Mouse (Mus musculus) limb, embryonic 10.5 days (tissue): Measurements from ENCODE around the gene Trib2. TPM values are rescaled to one million over a fixed set of nuclear protein-coding genes. Genes with fewer than 3 reads are reported as not detected.

Source experiments
- DNase-seq: peaks from one replicate; pipeline ENCODE4 v3.0.0-alpha.2; 2017; ENCODE audit warnings: low spot score
- H3K27ac ChIP-seq: fragments of 300-500 bp; sonication (generic); 2 replicates; pipeline ENCODE4 v1.5.1; 2016; ENCODE audit warnings: mild to moderate bottlenecking
- H3K27me3 ChIP-seq: fragments of 300-500 bp; sonication (generic); 2 replicates; pipeline ENCODE4 v1.6.1; 2016; ENCODE audit warnings: low read depth, mild to moderate bottlenecking; ENCODE audit not compliant: poor library complexity, severe bottlenecking
- H3K36me3 ChIP-seq: fragments of 300-500 bp; sonication (generic); 2 replicates; pipeline ENCODE4 v1.6.1; 2016; ENCODE audit warnings: mild to moderate bottlenecking, moderate library complexity
- H3K4me1 ChIP-seq: fragments of 300-500 bp; sonication (generic); 2 replicates; pipeline ENCODE4 v1.6.1; 2016
- H3K4me3 ChIP-seq: fragments of 300-500 bp; sonication (generic); 2 replicates; pipeline ENCODE4 v1.5.1; 2016; ENCODE audit warnings: mild to moderate bottlenecking, moderate library complexity
- H3K9me3 ChIP-seq: fragments of 300-500 bp; sonication (generic); replicated peaks from 2 replicates; pipeline ENCODE4 v1.6.1; 2016; ENCODE audit warnings: mild to moderate bottlenecking
- WGBS: fragments of 180-500 bp; shearing (Covaris S2); methylation state at CpG from one replicate; pipeline ENCODE4 v1.1.7; 2016; 5-methylcytosine and 5-hydroxymethylcytosine counted together
- polyA plus RNA-seq: library from polyadenylated mRNA; unstranded; fragments of >200 nt; fragmentation: Nextera tagmentation; extraction: Ambion mirVana; gene quantifications from 2 replicates; pipeline ENCODE4 v1.2.1, GENCODE M21; 2016

The Trib2 gene
- 20.8 and 32.7 TPM in 2 replicates for polyA plus RNA-seq

DNA sequence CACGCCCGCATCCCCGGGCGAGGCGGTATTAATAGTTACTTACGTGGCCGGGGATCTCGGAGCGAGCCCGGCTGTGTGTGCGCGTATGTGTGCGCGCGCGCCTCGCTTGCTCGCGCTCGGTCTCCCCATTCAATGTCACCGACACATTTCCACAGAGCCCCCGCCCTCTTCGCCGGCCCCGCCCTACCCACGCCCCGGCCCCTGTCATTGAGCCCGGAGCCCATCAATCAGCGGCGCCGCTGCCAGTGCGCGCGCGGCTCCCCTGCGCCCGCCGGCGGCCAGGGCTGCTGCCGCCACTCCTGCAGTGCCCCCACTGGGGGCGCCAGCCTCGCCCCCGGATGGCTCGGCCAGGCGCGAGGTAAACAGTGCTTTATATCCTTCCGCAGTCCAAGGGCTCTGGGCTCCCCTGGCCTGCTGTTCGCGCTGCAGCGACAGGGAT is at the start of gene Trib2:
Trib2 (minus strand) TSS at position 183 of the 439 bp plus-strand sequence.
- no peaks in the 10 kb centered on the region for H3K27me3 ChIP-seq
- H3K4me3 ChIP-seq = peak within 1 kb of the TSS; percentile 81
- no peaks in the 10 kb centered on the region for H3K9me3 ChIP-seq
- H3K4me1 ChIP-seq = peaks cover 25% of the 10 kb centered on the region
- no peaks in the 10 kb centered on the region for H3K36me3 ChIP-seq
- peak within 1 kb of the TSS; percentile 97 for H3K27ac ChIP-seq
- under 1% methylated on average over 41 of the region's 50 CpGs for WGBS
- peak; percentile 96 for DNase-seq

DNA sequence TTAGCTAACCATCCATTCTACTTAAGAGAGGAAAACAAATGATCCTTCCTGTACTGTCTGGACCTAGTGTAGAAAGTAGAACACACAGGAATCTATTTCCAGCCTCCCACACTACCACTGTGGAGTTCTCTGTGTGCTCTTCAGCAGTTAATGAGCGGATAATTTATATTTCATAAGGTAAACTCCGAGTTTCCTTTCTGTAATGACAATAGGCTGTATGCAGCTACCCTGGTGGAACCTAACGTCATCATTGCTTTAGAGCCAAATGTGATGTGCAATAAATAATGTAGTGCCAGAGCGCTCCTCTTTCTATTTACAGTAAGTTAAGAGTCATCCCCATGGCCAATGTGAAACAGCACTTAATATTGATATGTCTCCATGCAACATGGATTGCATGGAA is 41.3 kb upstream of the Trib2 start:
- Histone ChIP-seq H3K27me3 (no peaks in the 10 kb centered on the region), H3K9me3 (no peaks in the 10 kb centered on the region), H3K36me3 (no peaks in the 10 kb centered on the region), H3K4me3 (no peak overlapping the region), H3K4me1 (no peaks in the 10 kb centered on the region), H3K27ac (no peak overlapping the region)
- WGBS = 91% methylated on average over 4 of the region's 4 CpGs
- no peak for DNase-seq

DNA sequence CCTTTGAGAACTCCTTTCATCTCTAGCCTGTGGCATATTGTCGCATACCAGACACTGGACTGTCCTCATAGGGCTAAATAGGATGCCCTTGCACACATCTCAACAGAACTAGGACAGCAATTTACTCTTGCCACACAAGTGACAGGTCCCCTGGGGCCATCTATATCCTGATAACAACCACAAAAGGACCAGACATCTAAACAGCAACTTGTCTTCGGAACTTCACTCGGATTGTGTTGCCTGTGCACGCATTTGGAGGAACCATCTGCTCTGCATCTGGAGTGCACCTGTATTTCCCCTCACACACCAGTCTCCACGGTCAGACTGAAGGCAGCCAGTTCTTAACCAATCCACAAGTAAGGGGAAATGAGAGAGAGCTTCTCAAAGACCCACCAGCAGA is 39.2 kb upstream of the Trib2 start:
- no peak for DNase-seq
- Histone ChIP-seq H3K27me3 (no peaks in the 10 kb centered on the region), H3K4me3 (no peak overlapping the region), H3K36me3 (no peaks in the 10 kb centered on the region), H3K4me1 (no peaks in the 10 kb centered on the region), H3K9me3 (no peaks in the 10 kb centered on the region), H3K27ac (no peak overlapping the region)
- WGBS = 78% methylated on average over 5 of the region's 5 CpGs

DNA sequence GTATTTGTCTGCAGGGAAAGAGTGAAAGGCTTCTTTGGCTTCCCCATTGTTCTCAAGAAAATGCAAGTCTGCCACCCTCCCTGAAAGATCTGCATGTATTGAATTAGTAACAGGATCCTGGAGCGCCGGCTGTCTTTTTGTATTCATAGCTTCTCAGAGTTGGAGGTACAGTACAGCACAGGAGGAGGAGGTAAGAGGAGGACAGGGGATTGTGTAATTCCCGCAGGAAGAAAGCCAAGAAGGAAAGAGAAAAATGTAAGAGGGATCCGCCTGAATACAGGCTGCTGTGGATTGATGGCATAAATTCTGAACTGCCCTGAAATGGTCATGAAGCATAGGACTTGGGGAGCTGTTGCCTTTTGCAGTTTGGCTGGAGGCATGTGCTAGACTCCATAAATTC is 36.1 kb upstream of the Trib2 start:
- DNase-seq = no peak
- no peak overlapping the region for H3K27ac ChIP-seq
- 81% methylated on average over 4 of the region's 4 CpGs for WGBS
- no peaks in the 10 kb centered on the region for H3K27me3 ChIP-seq
- H3K36me3 ChIP-seq = no peaks in the 10 kb centered on the region
- H3K4me3 ChIP-seq = no peak overlapping the region
- no peaks in the 10 kb centered on the region for H3K9me3 ChIP-seq
- H3K4me1 ChIP-seq = no peaks in the 10 kb centered on the region

DNA sequence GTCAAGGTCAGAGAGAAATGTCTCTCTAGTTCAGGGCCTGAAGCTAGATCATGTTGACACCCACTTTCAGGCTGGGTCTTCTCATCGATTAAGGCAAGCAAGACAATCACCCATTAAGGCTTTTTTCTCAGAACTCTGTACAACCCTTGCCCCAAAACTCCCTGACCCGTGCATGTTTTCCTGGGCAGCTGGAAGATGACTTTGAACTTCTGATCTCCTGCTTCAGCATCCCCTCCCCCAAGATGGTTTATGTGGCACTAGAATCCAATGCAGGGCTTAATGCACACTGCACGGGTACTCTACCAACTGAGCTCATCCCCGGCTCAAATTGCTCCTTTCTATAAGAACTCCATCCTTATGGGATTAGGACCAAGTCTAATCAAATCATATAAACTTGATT is 35.3 kb upstream of the Trib2 start:
- no peak for DNase-seq
- WGBS = 89% methylated on average over 4 of the region's 4 CpGs

DNA sequence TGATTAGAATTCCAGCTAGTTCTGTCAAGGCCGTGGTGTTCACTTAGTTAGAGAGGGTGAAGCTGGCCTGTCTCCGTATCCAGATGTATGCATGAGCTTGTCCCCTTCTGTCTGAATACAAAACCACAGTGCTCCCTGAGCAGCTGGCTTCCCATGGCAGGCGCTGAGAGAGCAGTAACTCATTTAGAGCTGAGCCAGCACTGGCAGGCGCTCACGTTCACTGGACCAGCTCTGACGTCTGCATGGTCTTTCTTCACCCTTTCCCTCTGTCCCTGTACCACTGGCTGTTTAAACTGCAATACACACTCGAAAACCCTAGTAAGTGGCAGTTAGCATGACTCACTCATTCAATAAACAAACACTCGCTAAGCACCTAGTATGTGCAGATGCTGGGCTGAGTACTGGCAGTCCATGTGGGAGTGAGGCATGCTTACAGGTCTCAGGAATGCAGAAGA is 33.7 kb upstream of the Trib2 start:
- Histone ChIP-seq H3K27ac (no peak overlapping the region), H3K27me3 (no peaks in the 10 kb centered on the region), H3K4me3 (no peak overlapping the region), H3K4me1 (no peaks in the 10 kb centered on the region), H3K36me3 (no peaks in the 10 kb centered on the region), H3K9me3 (no peaks in the 10 kb centered on the region)
- no peak for DNase-seq
- 71% methylated on average over 8 of the region's 8 CpGs for WGBS

More for the DNA sequence above, 35.3 kb upstream of the Trib2 start:
- H3K4me3 ChIP-seq = no peak overlapping the region
- no peaks in the 10 kb centered on the region for H3K4me1 ChIP-seq
- H3K9me3 ChIP-seq = no peaks in the 10 kb centered on the region
- no peaks in the 10 kb centered on the region for H3K36me3 ChIP-seq
- H3K27me3 ChIP-seq = no peaks in the 10 kb centered on the region
- H3K27ac ChIP-seq = no peak overlapping the region

DNA sequence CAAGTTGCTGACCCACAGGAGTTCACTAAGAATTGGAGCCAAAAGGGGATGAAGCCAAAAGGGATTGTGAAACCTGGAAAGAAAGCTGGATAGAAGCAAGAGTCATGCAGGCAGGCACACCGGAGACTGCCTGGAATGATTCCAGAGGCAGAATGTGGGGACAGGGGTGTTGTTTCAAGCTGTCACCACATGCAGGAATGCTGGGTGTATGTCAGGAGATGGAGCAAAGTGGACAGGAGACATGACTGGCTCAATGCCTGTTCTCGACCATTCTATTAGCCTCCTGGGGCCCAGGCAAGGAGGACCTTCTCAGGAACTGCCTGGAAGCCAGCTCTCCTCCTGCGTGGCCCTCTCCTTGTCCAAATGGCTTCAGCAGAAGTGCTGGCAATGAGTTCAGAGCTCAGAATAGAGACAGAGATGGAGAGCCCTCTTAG is 33.2 kb upstream of the Trib2 start:
- Histone ChIP-seq H3K9me3 (no peaks in the 10 kb centered on the region), H3K4me3 (no peak overlapping the region), H3K27me3 (no peaks in the 10 kb centered on the region), H3K27ac (no peak overlapping the region), H3K4me1 (no peaks in the 10 kb centered on the region), H3K36me3 (no peaks in the 10 kb centered on the region)
- 86% methylated on average over 3 of the region's 3 CpGs for WGBS
- DNase-seq = no peak

DNA sequence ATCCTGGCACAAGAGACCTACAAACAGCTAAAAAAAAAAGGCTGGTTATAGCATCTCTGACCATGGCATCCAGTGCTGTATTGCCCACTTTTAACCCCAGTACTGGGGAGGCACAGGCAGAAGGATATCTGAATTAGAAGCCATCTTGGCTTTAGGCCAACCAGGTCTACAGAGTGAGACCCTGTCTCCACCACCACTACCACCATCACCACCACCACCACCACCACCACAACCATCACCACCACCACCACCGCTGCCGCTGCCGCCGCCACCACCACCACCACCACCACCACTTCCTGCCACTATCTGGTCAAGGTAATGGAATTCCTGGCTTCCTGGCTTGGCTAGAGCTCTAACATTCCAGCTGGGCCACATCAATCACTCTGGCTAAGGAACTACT is 31.7 kb upstream of the Trib2 start:
- H3K36me3 ChIP-seq = no peaks in the 10 kb centered on the region
- H3K9me3 ChIP-seq = no peaks in the 10 kb centered on the region
- WGBS = 94% methylated on average over 4 of the region's 4 CpGs

DNA sequence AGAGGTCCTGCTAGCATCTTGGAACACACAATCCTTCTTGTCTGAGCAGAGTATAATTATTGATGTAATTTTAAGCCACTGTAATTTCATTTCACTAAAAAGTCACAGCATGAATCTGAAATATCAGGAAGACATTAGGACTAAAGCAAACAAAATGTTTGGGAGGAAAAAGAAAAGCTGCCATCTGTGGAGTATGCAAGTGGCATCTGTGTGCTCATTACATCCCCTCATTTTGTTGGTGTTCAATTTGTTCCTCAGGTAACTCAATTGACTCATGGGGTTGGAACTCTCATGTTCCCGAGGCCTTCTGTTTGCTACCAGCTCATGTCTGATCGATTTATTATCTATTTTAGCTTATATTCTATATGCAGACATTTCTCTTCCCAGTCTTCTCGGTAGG is 28.0 kb upstream of the Trib2 start:
- H3K27me3 ChIP-seq = no peaks in the 10 kb centered on the region

More for the DNA sequence above, 31.7 kb upstream of the Trib2 start:
- Histone ChIP-seq H3K4me1 (no peaks in the 10 kb centered on the region), H3K27ac (no peak overlapping the region), H3K4me3 (no peak overlapping the region), H3K27me3 (no peaks in the 10 kb centered on the region)
- DNase-seq = no peak

DNA sequence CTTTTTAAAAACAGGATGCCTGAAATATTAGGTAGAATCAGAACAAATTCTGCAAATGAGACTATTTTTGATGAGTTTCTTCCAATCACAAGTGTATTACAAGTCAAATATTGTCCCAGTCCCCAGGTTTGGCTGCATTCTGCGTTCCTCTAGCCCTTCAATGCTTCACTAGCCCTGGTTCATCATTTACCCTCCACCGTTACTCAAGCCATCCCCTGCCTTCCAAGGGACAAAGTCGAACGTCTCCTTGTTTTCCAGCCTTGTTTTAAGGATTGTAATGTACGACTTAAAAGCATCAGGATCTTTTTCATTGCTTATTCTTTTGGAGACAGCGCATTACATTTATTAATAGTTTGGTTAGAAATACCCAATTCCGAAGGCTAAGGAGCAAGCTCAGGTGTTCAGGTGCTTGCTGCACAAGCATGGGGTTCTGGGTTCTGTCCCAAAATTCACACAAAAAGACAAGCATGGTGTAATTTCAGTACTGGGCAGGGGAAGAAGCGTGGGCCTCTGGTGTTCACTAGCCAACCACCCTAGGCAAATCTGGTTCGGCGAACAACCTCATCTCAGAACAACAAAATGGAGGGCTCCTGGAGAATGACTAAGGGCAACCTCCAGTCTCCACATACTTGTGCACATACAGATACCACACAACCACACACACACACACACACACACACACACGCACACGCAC is 24.3 kb upstream of the Trib2 start:
- Histone ChIP-seq H3K9me3 (no peaks in the 10 kb centered on the region), H3K4me3 (no peak overlapping the region), H3K27ac (no peak overlapping the region), H3K36me3 (no peaks in the 10 kb centered on the region), H3K27me3 (no peaks in the 10 kb centered on the region), H3K4me1 (no peaks in the 10 kb centered on the region)
- DNase-seq = no peak
- WGBS = 91% methylated on average over 12 of the region's 12 CpGs

More for the DNA sequence above, 28.0 kb upstream of the Trib2 start:
- H3K4me1 ChIP-seq = no peaks in the 10 kb centered on the region
- 87% methylated on average over 3 of the region's 3 CpGs for WGBS
- H3K4me3 ChIP-seq = no peak overlapping the region
- no peaks in the 10 kb centered on the region for H3K9me3 ChIP-seq
- DNase-seq = no peak
- H3K36me3 ChIP-seq = no peaks in the 10 kb centered on the region
- H3K27ac ChIP-seq = no peak overlapping the region

DNA sequence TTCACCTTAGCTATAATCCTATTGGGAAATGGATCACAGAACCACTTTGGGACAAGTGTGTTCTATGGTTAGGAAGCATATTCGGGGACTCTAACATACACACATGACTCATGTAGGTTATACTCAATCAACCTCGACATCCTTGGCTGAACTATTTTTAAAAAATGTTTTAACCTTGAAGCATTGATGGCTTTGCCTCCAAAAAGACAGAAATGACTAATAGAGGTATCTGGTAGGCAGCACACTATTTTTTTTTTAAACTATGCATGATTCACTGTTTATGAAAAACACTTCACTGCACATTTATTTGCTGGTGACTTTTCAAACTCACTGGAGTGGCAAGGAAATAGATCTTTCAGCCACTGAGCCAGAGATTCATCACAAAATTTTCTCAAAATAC is 21.5 kb upstream of the Trib2 start:
- Histone ChIP-seq H3K4me3 (no peak overlapping the region), H3K4me1 (no peaks in the 10 kb centered on the region), H3K36me3 (no peaks in the 10 kb centered on the region), H3K27ac (no peak overlapping the region), H3K9me3 (no peaks in the 10 kb centered on the region), H3K27me3 (no peaks in the 10 kb centered on the region)
- 90% methylated on average over 2 of the region's 2 CpGs for WGBS
- DNase-seq = no peak

DNA sequence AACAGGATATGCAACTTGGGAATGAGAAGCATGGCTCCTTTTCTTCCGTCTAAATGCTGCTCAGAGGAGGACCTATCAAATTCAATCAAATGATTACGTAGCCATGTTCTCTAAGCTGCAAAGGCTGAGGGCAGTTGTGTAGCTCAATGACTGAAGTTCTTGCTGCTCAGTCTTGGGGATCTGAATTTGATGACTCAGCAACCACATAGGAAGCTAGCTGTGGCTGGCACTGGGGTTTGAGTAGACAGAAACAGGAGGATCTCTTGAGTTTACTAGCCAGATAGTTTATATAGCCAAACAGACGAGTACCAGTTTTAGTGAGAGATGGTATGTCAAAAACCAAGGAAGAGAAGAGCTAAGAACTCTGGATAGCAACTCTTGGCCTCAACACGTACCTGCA is 20.8 kb upstream of the Trib2 start:
- WGBS = 93% methylated on average over 4 of the region's 4 CpGs
- no peak for DNase-seq
- no peaks in the 10 kb centered on the region for H3K4me1 ChIP-seq
- no peaks in the 10 kb centered on the region for H3K36me3 ChIP-seq
- no peaks in the 10 kb centered on the region for H3K9me3 ChIP-seq
- no peaks in the 10 kb centered on the region for H3K27me3 ChIP-seq
- no peak overlapping the region for H3K4me3 ChIP-seq
- no peak overlapping the region for H3K27ac ChIP-seq

DNA sequence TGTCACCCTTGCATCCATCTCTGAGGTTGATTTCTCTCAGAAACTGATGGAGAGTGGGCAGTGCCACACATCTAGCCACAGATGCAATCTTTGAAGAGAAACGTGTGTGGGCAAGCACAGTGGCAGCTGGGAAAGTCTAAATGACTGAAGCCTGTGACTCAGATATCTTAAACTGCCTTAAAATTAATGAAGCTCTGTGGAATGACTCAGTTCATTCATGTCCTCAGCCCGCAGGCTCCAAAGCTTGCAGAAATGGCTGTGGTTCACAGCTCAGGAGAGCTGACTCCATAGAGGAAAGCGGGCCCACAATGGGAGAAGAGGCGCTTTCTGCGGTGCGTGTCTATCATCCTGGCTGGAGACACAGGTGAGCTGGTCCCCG is 15.9 kb upstream of the Trib2 start:
- 95% methylated on average over 7 of the region's 7 CpGs for WGBS
- no peaks in the 10 kb centered on the region for H3K27me3 ChIP-seq
- no peaks in the 10 kb centered on the region for H3K9me3 ChIP-seq
- H3K4me1 ChIP-seq = no peaks in the 10 kb centered on the region
- no peaks in the 10 kb centered on the region for H3K36me3 ChIP-seq
- no peak overlapping the region for H3K27ac ChIP-seq
- DNase-seq = no peak
- H3K4me3 ChIP-seq = no peak overlapping the region
